Mouse (Mus musculus) CH12.LX (cell line): ENCODE data around the gene Zc3h10. TPM values are rescaled to one million over a fixed set of nuclear protein-coding genes. Genes with fewer than 3 reads are reported as not detected.
"Not testable (repeated sequence)": the region's sequence is repeated elsewhere in the genome, so short reads cannot be mapped to it uniquely, and the experiment has no call there.

Source experiments
- DNase-seq: peaks from one replicate; pipeline ENCODE4 v3.0.0-alpha.2; 2013; ENCODE audit errors: extremely low read depth
- H3K27ac ChIP-seq: 2 replicates; pipeline ENCODE4 v1.5.1; 2012; ENCODE audit warnings: low read depth, mild to moderate bottlenecking, control low read depth, moderate library complexity; ENCODE audit not compliant: insufficient read depth
- H3K27me3 ChIP-seq: replicated peaks from 2 replicates; pipeline ENCODE3; 2012; ENCODE audit warnings: inconsistent platforms
- H3K36me3 ChIP-seq, 2 experiments: replicated peaks in 1 of 2; 2 replicates each; pipeline versions ENCODE3 to v1.6.1; 2012; ENCODE audit warnings: inconsistent platforms in 1 of 2, low read length in 1 of 2, mild to moderate bottlenecking in 1 of 2, mixed read lengths in 1 of 2, moderate library complexity in 1 of 2; ENCODE audit not compliant: control insufficient read depth in 1 of 2, insufficient read depth in 1 of 2
- H3K4me1 ChIP-seq, 2 experiments: 2 replicates each; pipeline ENCODE4 v1.6.1; 2012; ENCODE audit warnings: inconsistent platforms in 1 of 2, moderate library complexity in 1 of 2; ENCODE audit not compliant: insufficient read depth in 2 of 2, control insufficient read depth in 1 of 2
- H3K4me2 ChIP-seq: 2 replicates; pipeline ENCODE4 v1.6.1; 2012; ENCODE audit warnings: low read depth, mild to moderate bottlenecking, control low read depth; ENCODE audit not compliant: poor library complexity, insufficient read depth, severe bottlenecking
- H3K4me3 ChIP-seq, 3 experiments: fragments of 150-350 bp in 1 of 3; sonication (generic) in 1 of 3; replicated peaks in 1 of 3; 2 replicates each; pipeline versions ENCODE3 to v1.5.1; 2011 to 2012; ENCODE audit warnings: low read depth in 2 of 3, low read length in 2 of 3, mild to moderate bottlenecking in 2 of 3, moderate library complexity in 2 of 3, control low read depth in 1 of 3, improper control_type of control experiment in 1 of 3, inconsistent platforms in 1 of 3, mixed read lengths in 1 of 3; ENCODE audit not compliant: poor library complexity in 1 of 3
- H3K79me2 ChIP-seq: replicated peaks from 2 replicates; pipeline ENCODE4 v1.6.1; 2012; ENCODE audit warnings: mild to moderate bottlenecking, moderate library complexity; ENCODE audit not compliant: control insufficient read depth, poor library complexity, insufficient read depth, severe bottlenecking; ENCODE audit errors: extremely low read depth
- H3K9ac ChIP-seq: 2 replicates; pipeline ENCODE4 v1.6.1; 2012; ENCODE audit warnings: low read depth, mild to moderate bottlenecking, control low read depth, moderate library complexity; ENCODE audit not compliant: insufficient read depth
- H3K9me3 ChIP-seq: replicated peaks from 2 replicates; pipeline ENCODE3; 2012; ENCODE audit warnings: low read length, inconsistent platforms, mixed read lengths
- ZMIZ1 ChIP-seq: IDR thresholded peaks from 2 replicates; pipeline ENCODE4 v1.6.1; 2012; ENCODE audit warnings: low read depth, mild to moderate bottlenecking, inconsistent platforms, low read length, improper control_type of control experiment
- dilution Hi-C: fragments of 300-500 bp; cut with MboI; formaldehyde crosslinking; loops from 2 replicates; pipeline ENCODE4 v1.14.3; 2020; ENCODE audit warnings: low sequenced_read_pairs; ENCODE audit not compliant: extremely low pct_unique_long_range_greater_than_20kb, extremely low pct_ligation_motif_present
- in situ Hi-C: fragments of 300-500 bp; cut with MboI; formaldehyde crosslinking; loops from 3 replicates; pipeline ENCODE4 v1.14.3; 2019; ENCODE audit warnings: low sequenced_read_pairs, low pct_ligation_motif_present, low pct_unique_long_range_greater_than_20kb, mixed read lengths
- polyA plus RNA-seq: library from polyadenylated mRNA; unstranded; fragments of >175 nt; gene quantifications from 2 replicates; pipeline ENCODE4 v1.2.1, GENCODE M21; 2012; ENCODE audit warnings: low read depth; ENCODE audit not compliant: insufficient read length
- total RNA-seq, 2 experiments: library from RNA; depleted of rRNA; stranded (reverse); fragments of 300-350 nt in 1 of 2; fragments of >200 nt in 1 of 2; gene quantifications; 2 replicates each; pipeline ENCODE4 v1.2.3; 2012 to 2014

The Zc3h10 gene
- total and polyA plus RNA-seq, 3 experiments, result 14.4 to 19.9 (median 16.2) TPM

GRCm38 (mm10) chr10:128492051-128492450 lies 55.5 kb downstream of the Zc3h10 start:
- Histone ChIP-seq H3K36me3 (peaks cover 49 to 55% of the 10 kb centered on the region in 2 experiments), H3K4me1 (peaks cover 12 to 33% of the 10 kb centered on the region in 2 experiments; a peak in 3 of 4 replicates), H3K4me2 (peak overlapping the region; percentile 67; the same call in 1 of the 2 replicates)

More at GRCm38 (mm10) chr10:128492051-128492450, 55.5 kb downstream of the Zc3h10 start:
- peak overlapping the region; percentile 90; the same call in 1 of the 2 replicates for H3K9ac ChIP-seq
- in situ Hi-C loops, dilution Hi-C loops, H3K27me3 ChIP-seq, H3K9me3 ChIP-seq, DNase-seq, H3K27ac ChIP-seq: not testable (repeated sequence)
- peak overlapping the region; percentile 76 to 100 (median 90) for H3K4me3 ChIP-seq
- TF ChIP-seq ZMIZ1, result 0 out of 2 replicates have a peak, but pooled peaks have one; percentile 20
- peaks cover 20% of the 10 kb centered on the region for H3K79me2 ChIP-seq

Other genes starting within 250 kb of the Zc3h10 start
Only the 20 nearest of the 25 such genes appear.
- gene Coq10a, start 178.8 kb downstream of the Zc3h10 start, total RNA-seq (2012; rRNA removed), result 8.4 and 11.1 TPM in 2 replicates
- gene Coq10a, start 178.8 kb downstream of the Zc3h10 start, total RNA-seq (2014; rRNA removed), result 5.7 and 7.7 TPM in 2 replicates
- gene Coq10a, start 178.8 kb downstream of the Zc3h10 start, polyA plus RNA-seq, result 8.6 and 12.1 TPM in 2 replicates
- gene Ankrd52, start 170.7 kb downstream of the Zc3h10 start, total RNA-seq (2012; rRNA removed), result 15.3 and 15.8 TPM in 2 replicates
- gene Ankrd52, start 170.7 kb downstream of the Zc3h10 start, total RNA-seq (2014; rRNA removed), result 3.5 and 4.3 TPM in 2 replicates
- 45.9 and 51.0 TPM in 2 replicates for gene Ankrd52, start 170.7 kb downstream of the Zc3h10 start, polyA plus RNA-seq
- gene Slc39a5, start 146.5 kb downstream of the Zc3h10 start, total RNA-seq (2012; rRNA removed), result 0.21 TPM in 1 of 2 replicates, not detected in the other
- gene Slc39a5, start 146.5 kb downstream of the Zc3h10 start, total RNA-seq (2014; rRNA removed), result not detected in 2 replicates
- 0.11 TPM in 1 of 2 replicates, not detected in the other for gene Slc39a5, start 146.5 kb downstream of the Zc3h10 start, polyA plus RNA-seq
- gene Nabp2, start 136.3 kb downstream of the Zc3h10 start, total RNA-seq (2012; rRNA removed), result 43.7 and 45.8 TPM in 2 replicates
- 40.3 and 46.9 TPM in 2 replicates for gene Nabp2, start 136.3 kb downstream of the Zc3h10 start, total RNA-seq (2014; rRNA removed)
- 123 and 147 TPM in 2 replicates for gene Nabp2, start 136.3 kb downstream of the Zc3h10 start, polyA plus RNA-seq
- gene Rnf41, start 136.1 kb downstream of the Zc3h10 start, total RNA-seq (2012; rRNA removed), result 19.9 and 20.1 TPM in 2 replicates
- gene Rnf41, start 136.1 kb downstream of the Zc3h10 start, total RNA-seq (2014; rRNA removed), result 15.3 and 15.9 TPM in 2 replicates
- gene Rnf41, start 136.1 kb downstream of the Zc3h10 start, polyA plus RNA-seq, result 17.4 TPM in 2 replicates
- gene Smarcc2, start 88.5 kb downstream of the Zc3h10 start, total RNA-seq (2012; rRNA removed), result 20.2 and 24.8 TPM in 2 replicates
- gene Smarcc2, start 88.5 kb downstream of the Zc3h10 start, total RNA-seq (2014; rRNA removed), result 6.1 and 7.5 TPM in 2 replicates
- gene Smarcc2, start 88.5 kb downstream of the Zc3h10 start, polyA plus RNA-seq, result 39.8 and 42.6 TPM in 2 replicates
- 555 and 601 TPM in 2 replicates for gene Myl6, start 53.6 kb downstream of the Zc3h10 start, total RNA-seq (2012; rRNA removed)
- gene Myl6, start 53.6 kb downstream of the Zc3h10 start, total RNA-seq (2014; rRNA removed), result 560 and 610 TPM in 2 replicates
- 366 and 413 TPM in 2 replicates for gene Myl6, start 53.6 kb downstream of the Zc3h10 start, polyA plus RNA-seq
- gene Myl6b, start 49.1 kb downstream of the Zc3h10 start, total RNA-seq (2012; rRNA removed), result 2.5 and 2.6 TPM in 2 replicates
- gene Myl6b, start 49.1 kb downstream of the Zc3h10 start, total RNA-seq (2014; rRNA removed), result 0.39 and 1.1 TPM in 2 replicates
- 3.2 and 3.9 TPM in 2 replicates for gene Myl6b, start 49.1 kb downstream of the Zc3h10 start, polyA plus RNA-seq
- gene Esyt1, start 21.9 kb downstream of the Zc3h10 start, total RNA-seq (2012; rRNA removed), result 43.2 and 48.0 TPM in 2 replicates
- gene Esyt1, start 21.9 kb downstream of the Zc3h10 start, total RNA-seq (2014; rRNA removed), result 20.2 and 20.6 TPM in 2 replicates
- gene Esyt1, start 21.9 kb downstream of the Zc3h10 start, polyA plus RNA-seq, result 33.0 and 38.2 TPM in 2 replicates
- 7,686 and 8,549 TPM in 2 replicates for gene Rpl41, start 1.5 kb upstream of the Zc3h10 start, total RNA-seq (2012; rRNA removed)
- 2,395 and 2,709 TPM in 2 replicates for gene Rpl41, start 1.5 kb upstream of the Zc3h10 start, total RNA-seq (2014; rRNA removed)
- 6,293 and 8,065 TPM in 2 replicates for gene Rpl41, start 1.5 kb upstream of the Zc3h10 start, polyA plus RNA-seq
- 133 and 166 TPM in 2 replicates for gene Pa2g4, start 18.2 kb upstream of the Zc3h10 start, total RNA-seq (2012; rRNA removed)
- 126 and 129 TPM in 2 replicates for gene Pa2g4, start 18.2 kb upstream of the Zc3h10 start, total RNA-seq (2014; rRNA removed)
- gene Pa2g4, start 18.2 kb upstream of the Zc3h10 start, polyA plus RNA-seq, result 550 and 650 TPM in 2 replicates
- 12.6 and 13.2 TPM in 2 replicates for gene Erbb3, start 41.9 kb upstream of the Zc3h10 start, total RNA-seq (2012; rRNA removed)
- 11.3 and 13.0 TPM in 2 replicates for gene Erbb3, start 41.9 kb upstream of the Zc3h10 start, total RNA-seq (2014; rRNA removed)
- 7.4 and 7.7 TPM in 2 replicates for gene Erbb3, start 41.9 kb upstream of the Zc3h10 start, polyA plus RNA-seq
- 2,580 and 2,987 TPM in 2 replicates for gene Rps26, start 79.0 kb upstream of the Zc3h10 start, total RNA-seq (2012; rRNA removed)
- 1,667 and 1,906 TPM in 2 replicates for gene Rps26, start 79.0 kb upstream of the Zc3h10 start, total RNA-seq (2014; rRNA removed)
- gene Rps26, start 79.0 kb upstream of the Zc3h10 start, polyA plus RNA-seq, result 2,220 and 2,250 TPM in 2 replicates
- gene Ikzf4, start 98.2 kb upstream of the Zc3h10 start, total RNA-seq (2012; rRNA removed), result 0.08 and 0.13 TPM in 2 replicates
- 0.09 TPM in 1 of 2 replicates, not detected in the other for gene Ikzf4, start 98.2 kb upstream of the Zc3h10 start, total RNA-seq (2014; rRNA removed)
- 0.57 and 1.5 TPM in 2 replicates for gene Ikzf4, start 98.2 kb upstream of the Zc3h10 start, polyA plus RNA-seq
- gene Suox, start 126.3 kb upstream of the Zc3h10 start, total RNA-seq (2012; rRNA removed), result 8.3 and 10.5 TPM in 2 replicates
- 10.9 and 11.4 TPM in 2 replicates for gene Suox, start 126.3 kb upstream of the Zc3h10 start, total RNA-seq (2014; rRNA removed)
- 9.0 TPM in 2 replicates for gene Suox, start 126.3 kb upstream of the Zc3h10 start, polyA plus RNA-seq
- gene Rab5b, start 148.5 kb upstream of the Zc3h10 start, total RNA-seq (2012; rRNA removed), result 22.0 and 27.4 TPM in 2 replicates
- gene Rab5b, start 148.5 kb upstream of the Zc3h10 start, total RNA-seq (2014; rRNA removed), result 28.9 and 34.4 TPM in 2 replicates
- gene Rab5b, start 148.5 kb upstream of the Zc3h10 start, polyA plus RNA-seq, result 20.4 and 20.6 TPM in 2 replicates
- gene Pmel, start 156.4 kb upstream of the Zc3h10 start, total RNA-seq (2012; rRNA removed), result 7.1 and 7.6 TPM in 2 replicates
- 5.3 and 5.5 TPM in 2 replicates for gene Pmel, start 156.4 kb upstream of the Zc3h10 start, total RNA-seq (2014; rRNA removed)
- 8.8 and 9.4 TPM in 2 replicates for gene Pmel, start 156.4 kb upstream of the Zc3h10 start, polyA plus RNA-seq
- gene Cdk2, start 157.3 kb upstream of the Zc3h10 start, total RNA-seq (2012; rRNA removed), result 38.9 and 47.1 TPM in 2 replicates
- gene Cdk2, start 157.3 kb upstream of the Zc3h10 start, total RNA-seq (2014; rRNA removed), result 79.3 and 86.9 TPM in 2 replicates
- 75.3 and 89.2 TPM in 2 replicates for gene Cdk2, start 157.3 kb upstream of the Zc3h10 start, polyA plus RNA-seq
- 5.9 and 6.6 TPM in 2 replicates for gene Dgka, start 197.1 kb upstream of the Zc3h10 start, total RNA-seq (2012; rRNA removed)
- 3.4 TPM in 2 replicates for gene Dgka, start 197.1 kb upstream of the Zc3h10 start, total RNA-seq (2014; rRNA removed)
- gene Dgka, start 197.1 kb upstream of the Zc3h10 start, polyA plus RNA-seq, result 9.0 and 9.5 TPM in 2 replicates
- 52.8 and 63.1 TPM in 2 replicates for gene Pym1, start 200.1 kb upstream of the Zc3h10 start, total RNA-seq (2012; rRNA removed)
- gene Pym1, start 200.1 kb upstream of the Zc3h10 start, total RNA-seq (2014; rRNA removed), result 84.9 and 87.8 TPM in 2 replicates
- 75.6 and 86.6 TPM in 2 replicates for gene Pym1, start 200.1 kb upstream of the Zc3h10 start, polyA plus RNA-seq